Mouse (Mus musculus) kidney, postnatal 14 days (tissue): ENCODE results near the gene Nup62.

Experiments used
- DNase-seq: peaks from one replicate; pipeline ENCODE4 v3.0.0; 2022; ENCODE audit warnings: mixed read lengths

Gene Nup62

GRCm38 (mm10) chr7:44819391-44819790 lies 3.5 kb downstream of the Nup62 start:
- no peak for DNase-seq

GRCm38 (mm10) chr7:44819863-44820262 lies 4.0 kb downstream of the Nup62 start:
- no peak for DNase-seq

- no peak for DNase-seq
Observed at GRCm38 (mm10) chr7:44820525-44820924, 4.6 kb downstream of the Nup62 start.

- no peak for DNase-seq
Observed at GRCm38 (mm10) chr7:44821666-44822448, 6.0 kb downstream of the Nup62 start.

GRCm38 (mm10) chr7:44823409-44823808 lies 7.5 kb downstream of the Nup62 start:
- no peak for DNase-seq

- DNase-seq: peak; percentile 79
Observed at GRCm38 (mm10) chr7:44824872-44825271, 9.0 kb downstream of the Nup62 start.

GRCm38 (mm10) chr7:44826771-44827170 lies 10.9 kb downstream of the Nup62 start:
- DNase-seq: no peak

- no peak for DNase-seq
Observed at GRCm38 (mm10) chr7:44828706-44829105, 12.8 kb downstream of the Nup62 start.

GRCm38 (mm10) chr7:44832763-44833162 lies 16.9 kb downstream of the Nup62 start:
- no peak for DNase-seq

GRCm38 (mm10) chr7:44835373-44836015 lies 19.6 kb downstream of the Nup62 start:
- no peak for DNase-seq

GRCm38 (mm10) chr7:44836016-44836404 lies 20.1 kb downstream of the Nup62 start:
- no peak for DNase-seq

- DNase-seq: no peak
Observed at GRCm38 (mm10) chr7:44836423-44837053, 20.6 kb downstream of the Nup62 start.

- DNase-seq: no peak
Observed at GRCm38 (mm10) chr7:44838073-44838472, 22.2 kb downstream of the Nup62 start.

GRCm38 (mm10) chr7:44839171-44839490 lies 23.2 kb downstream of the Nup62 start:
- DNase-seq: no peak

- DNase-seq: peak; percentile 50
Observed at GRCm38 (mm10) chr7:44839491-44840191, 23.8 kb downstream of the Nup62 start.

- DNase-seq: no peak
Observed at GRCm38 (mm10) chr7:44840426-44840825, 24.5 kb downstream of the Nup62 start.

- DNase-seq: no peak
Observed at GRCm38 (mm10) chr7:44841825-44842463, 26.1 kb downstream of the Nup62 start.

- DNase-seq: no peak
Observed at GRCm38 (mm10) chr7:44845006-44845405, 29.1 kb downstream of the Nup62 start.

GRCm38 (mm10) chr7:44846804-44847203 lies 30.9 kb downstream of the Nup62 start:
- DNase-seq: no peak

- DNase-seq: no peak
Observed at GRCm38 (mm10) chr7:44847772-44848171, 31.9 kb downstream of the Nup62 start.

GRCm38 (mm10) chr7:44848561-44849415 lies 32.9 kb downstream of the Nup62 start, which contains the start of the genes Akt1s1 and Tbc1d17:
Gene Akt1s1, plus strand, starts transcription at chr7:44848991.
Gene Tbc1d17, minus strand, starts transcription at chr7:44849079.
- peak; percentile 100 for DNase-seq
